Mouse (Mus musculus) layer of hippocampus, postnatal 10 days (tissue): ENCODE measurements around the gene Rhou. TPM values are rescaled to one million over a fixed set of nuclear protein-coding genes. Genes with fewer than 3 reads are reported as not detected.
"Not testable (repeated sequence)": the region's sequence is repeated elsewhere in the genome, so short reads cannot be mapped to it uniquely, and the experiment has no call there.

Experiments
- DNase-seq, 2 experiments: peaks; one replicate each; pipeline ENCODE4 v3.0.0; 2021; ENCODE audit warnings: low spot score in 2 of 2
- long read RNA-seq: library from polyadenylated mRNA; stranded (forward); transcript quantifications from one replicate; pipeline ENCODE4 v2.0.0, GENCODE M21; 2023
- total RNA-seq, 2 experiments: library from RNA; stranded (reverse); gene quantifications; 2 replicates each; pipeline ENCODE4 v1.2.3; 2021

Rhou gene
- total RNA-seq, result 10 to 100 TPM; 36.9 to 39.6 TPM
- long read RNA-seq, transcript Rhou-201 (3 exons, 3,371 nt), result major isoform, 16 of 24 reads
- long read RNA-seq, partial matches to known transcripts, result 0 of 24 reads
- long read RNA-seq, other reads (novel, unspliced or antisense), result 7 of 24 reads

- DNase-seq, result peak; percentile 94 to 97
Measured at GRCm38 (mm10) chr8:123653308-123653993, at the start of gene Rhou. Gene Rhou, plus strand, starts transcription at chr8:123653929.

GRCm38 (mm10) chr8:123612652-123613051 lies 41.1 kb upstream of the Rhou start:
- peak in 1 of 2 experiments; percentile 7 for DNase-seq

- not testable (repeated sequence) for DNase-seq
Measured at GRCm38 (mm10) chr8:123623523-123623922, 30.2 kb upstream of the Rhou start.

GRCm38 (mm10) chr8:123624274-123624673 lies 29.5 kb upstream of the Rhou start:
- DNase-seq, result no peak

- DNase-seq, result no peak
Measured at GRCm38 (mm10) chr8:123624702-123625101, 29.0 kb upstream of the Rhou start.

- no peak for DNase-seq
Measured at GRCm38 (mm10) chr8:123625717-123626116, 28.0 kb upstream of the Rhou start.

- no peak for DNase-seq
Measured at GRCm38 (mm10) chr8:123627410-123628147, 26.1 kb upstream of the Rhou start.

- peak; percentile 41 to 54 for DNase-seq
Measured at GRCm38 (mm10) chr8:123628253-123628967, 25.3 kb upstream of the Rhou start.

GRCm38 (mm10) chr8:123628968-123629755 lies 24.6 kb upstream of the Rhou start:
- DNase-seq, result peak; percentile 82 to 84

- no peak for DNase-seq
Measured at GRCm38 (mm10) chr8:123630058-123630457, 23.7 kb upstream of the Rhou start.

GRCm38 (mm10) chr8:123630841-123631251 lies 22.9 kb upstream of the Rhou start:
- DNase-seq, result no peak

GRCm38 (mm10) chr8:123631746-123632145 lies 22.0 kb upstream of the Rhou start:
- not testable (repeated sequence) for DNase-seq

GRCm38 (mm10) chr8:123632257-123632656 lies 21.5 kb upstream of the Rhou start:
- DNase-seq, result no peak

- DNase-seq, result no peak
Measured at GRCm38 (mm10) chr8:123633801-123634200, 19.9 kb upstream of the Rhou start.

- DNase-seq, result no peak
Measured at GRCm38 (mm10) chr8:123634395-123635131, 19.2 kb upstream of the Rhou start.

GRCm38 (mm10) chr8:123635671-123636070 lies 18.1 kb upstream of the Rhou start:
- no peak for DNase-seq

- DNase-seq, result peak; percentile 67 to 74
Measured at GRCm38 (mm10) chr8:123643330-123644051, 10.2 kb upstream of the Rhou start.

- DNase-seq, result no peak
Measured at GRCm38 (mm10) chr8:123645229-123645628, 8.5 kb upstream of the Rhou start.
